Mouse (Mus musculus) embryonic fibroblast, embryonic 13.5 days (primary cell): ENCODE data around the gene Adgra3.

Experiments used
- CTCF ChIP-seq: IDR thresholded peaks from 2 replicates; pipeline ENCODE4 v1.5.1; 2011; ENCODE audit warnings: mild to moderate bottlenecking, control low read depth, low read length, moderate library complexity, borderline replicate concordance; ENCODE audit not compliant: insufficient read depth
- POLR2A ChIP-seq: IDR thresholded peaks from 2 replicates; pipeline ENCODE4 v1.6.1; 2011; ENCODE audit warnings: low read depth, mild to moderate bottlenecking, control low read depth, low read length, moderate library complexity

- TF ChIP-seq CTCF (no peak), POLR2A (no peak)
Measured at GRCm38 (mm10) chr5:50015987-50016587, 42.7 kb downstream of the Adgra3 start.
